Mouse (Mus musculus): ENCODE data around the gene Olfr411. TPM values are rescaled to one million over a fixed set of nuclear protein-coding genes. Genes with fewer than 3 reads are reported as not detected.
A peak's percentile ranks its signal among the peaks of the same experiment; 100 is the strongest.

Gene Olfr411
- polyA plus RNA-seq (2014; fragmentation: Nextera tagmentation; extraction: Ambion mirVana) = not detected in 2 replicates

GRCm38 (mm10) chr11:74352550-74352949, at the start of gene Olfr411:
TSS of gene Olfr411 (minus strand) at chr11:74352650.
- H3K9me3 ChIP-seq (replicated peaks; ENCODE audit: control insufficient read depth, low read length) = no peaks in the 10 kb centered on the region
- DNase-seq (ENCODE audit: low spot score) (no peak), ATAC-seq (replicated peaks; ENCODE audit: insufficient number of reproducible peaks, low FRiP score, low TSS enrichment, low read depth) (no peak)
- H3K27me3 ChIP-seq (ENCODE audit: control insufficient read depth, insufficient read depth, low read length) = no peaks in the 10 kb centered on the region
- 79% methylated on average over 3 of the region's 3 CpGs for WGBS
- no peaks in the 10 kb centered on the region for H3K36me3 ChIP-seq (replicated peaks; ENCODE audit: control insufficient read depth, insufficient read depth, low read depth, low read length)
- no peaks in the 10 kb centered on the region for H3K4me1 ChIP-seq (ENCODE audit: control insufficient read depth, insufficient read depth, low read length)
- no peak within 1 kb of the TSS for H3K4me2 ChIP-seq (ENCODE audit: low read depth, low read length)
- H3K4me3 ChIP-seq (ENCODE audit: low read depth, low read length) = no peak within 1 kb of the TSS
- no peak within 1 kb of the TSS for H3K9ac ChIP-seq (replicated peaks; ENCODE audit: low read length)
- no peak within 1 kb of the TSS for H3K27ac ChIP-seq (replicated peaks; ENCODE audit: low read depth, low read length)

GRCm38 (mm10) chr11:74402126-74402525, 49.7 kb upstream of the Olfr411 start:
- Histone ChIP-seq H3K4me1 (ENCODE audit: control insufficient read depth, insufficient read depth, low read length) (no peaks in the 10 kb centered on the region), H3K27me3 (ENCODE audit: control insufficient read depth, insufficient read depth, low read length) (no peaks in the 10 kb centered on the region), H3K27ac (replicated peaks; ENCODE audit: low read depth, low read length) (no peak overlapping the region), H3K4me2 (ENCODE audit: low read depth, low read length) (no peak overlapping the region), H3K4me3 (ENCODE audit: low read depth, low read length) (no peak overlapping the region), H3K36me3 (replicated peaks; ENCODE audit: control insufficient read depth, insufficient read depth, low read depth, low read length) (no peaks in the 10 kb centered on the region), H3K9ac (replicated peaks; ENCODE audit: low read length) (no peak overlapping the region), H3K9me3 (replicated peaks; ENCODE audit: control insufficient read depth, low read length) (no peaks in the 10 kb centered on the region)
- ATAC-seq (replicated peaks; ENCODE audit: insufficient number of reproducible peaks, low FRiP score, low TSS enrichment, low read depth) (no peak), DNase-seq (ENCODE audit: low spot score) (peak; percentile 35)
- WGBS = 46% methylated on average over 2 of the region's 2 CpGs

GRCm38 (mm10) chr11:74395583-74395982, 43.1 kb upstream of the Olfr411 start:
- Histone ChIP-seq H3K36me3 (replicated peaks; ENCODE audit: control insufficient read depth, insufficient read depth, low read depth, low read length) (no peaks in the 10 kb centered on the region), H3K4me2 (ENCODE audit: low read depth, low read length) (no peak overlapping the region), H3K9me3 (replicated peaks; ENCODE audit: control insufficient read depth, low read length) (no peaks in the 10 kb centered on the region), H3K27me3 (ENCODE audit: control insufficient read depth, insufficient read depth, low read length) (no peaks in the 10 kb centered on the region), H3K4me3 (ENCODE audit: low read depth, low read length) (no peak overlapping the region), H3K4me1 (ENCODE audit: control insufficient read depth, insufficient read depth, low read length) (no peaks in the 10 kb centered on the region), H3K27ac (replicated peaks; ENCODE audit: low read depth, low read length) (no peak overlapping the region), H3K9ac (replicated peaks; ENCODE audit: low read length) (no peak overlapping the region)
- 84% methylated on average over 18 of the region's 18 CpGs for WGBS
- no peak for ATAC-seq (replicated peaks; ENCODE audit: insufficient number of reproducible peaks, low FRiP score, low TSS enrichment, low read depth)
- DNase-seq (ENCODE audit: low spot score) = no peak

GRCm38 (mm10) chr11:74393489-74393888, 41.0 kb upstream of the Olfr411 start:
- no peak overlapping the region for H3K9ac ChIP-seq (replicated peaks; ENCODE audit: low read length)
- H3K36me3 ChIP-seq (replicated peaks; ENCODE audit: control insufficient read depth, insufficient read depth, low read depth, low read length) = no peaks in the 10 kb centered on the region
- no peak overlapping the region for H3K27ac ChIP-seq (replicated peaks; ENCODE audit: low read depth, low read length)
- H3K27me3 ChIP-seq (ENCODE audit: control insufficient read depth, insufficient read depth, low read length) = no peaks in the 10 kb centered on the region
- ATAC-seq (replicated peaks; ENCODE audit: insufficient number of reproducible peaks, low FRiP score, low TSS enrichment, low read depth) = no peak
- no peak overlapping the region for H3K4me2 ChIP-seq (ENCODE audit: low read depth, low read length)
- no peak overlapping the region for H3K4me3 ChIP-seq (ENCODE audit: low read depth, low read length)
- no peaks in the 10 kb centered on the region for H3K4me1 ChIP-seq (ENCODE audit: control insufficient read depth, insufficient read depth, low read length)
- H3K9me3 ChIP-seq (replicated peaks; ENCODE audit: control insufficient read depth, low read length) = no peaks in the 10 kb centered on the region
- DNase-seq (ENCODE audit: low spot score) = no peak
- WGBS = 73% methylated on average over 5 of the region's 5 CpGs

GRCm38 (mm10) chr11:74392903-74393302, 40.5 kb upstream of the Olfr411 start:
- WGBS = 75% methylated on average over 6 of the region's 6 CpGs
- Histone ChIP-seq H3K4me3 (ENCODE audit: low read depth, low read length) (no peak overlapping the region), H3K4me1 (ENCODE audit: control insufficient read depth, insufficient read depth, low read length) (no peaks in the 10 kb centered on the region), H3K36me3 (replicated peaks; ENCODE audit: control insufficient read depth, insufficient read depth, low read depth, low read length) (no peaks in the 10 kb centered on the region), H3K27ac (replicated peaks; ENCODE audit: low read depth, low read length) (no peak overlapping the region), H3K4me2 (ENCODE audit: low read depth, low read length) (no peak overlapping the region), H3K9me3 (replicated peaks; ENCODE audit: control insufficient read depth, low read length) (no peaks in the 10 kb centered on the region), H3K27me3 (ENCODE audit: control insufficient read depth, insufficient read depth, low read length) (no peaks in the 10 kb centered on the region), H3K9ac (replicated peaks; ENCODE audit: low read length) (no peak overlapping the region)
- no peak for ATAC-seq (replicated peaks; ENCODE audit: insufficient number of reproducible peaks, low FRiP score, low TSS enrichment, low read depth)
- DNase-seq (ENCODE audit: low spot score) = no peak

- H3K9ac ChIP-seq (replicated peaks; ENCODE audit: low read length) = no peak overlapping the region
- H3K4me3 ChIP-seq (ENCODE audit: low read depth, low read length) = no peak overlapping the region
- DNase-seq (ENCODE audit: low spot score) = no peak
- H3K36me3 ChIP-seq (replicated peaks; ENCODE audit: control insufficient read depth, insufficient read depth, low read depth, low read length) = no peaks in the 10 kb centered on the region
- no peaks in the 10 kb centered on the region for H3K4me1 ChIP-seq (ENCODE audit: control insufficient read depth, insufficient read depth, low read length)
- H3K4me2 ChIP-seq (ENCODE audit: low read depth, low read length) = no peak overlapping the region
- no peak for ATAC-seq (replicated peaks; ENCODE audit: insufficient number of reproducible peaks, low FRiP score, low TSS enrichment, low read depth)
- no peak overlapping the region for H3K27ac ChIP-seq (replicated peaks; ENCODE audit: low read depth, low read length)
- H3K27me3 ChIP-seq (ENCODE audit: control insufficient read depth, insufficient read depth, low read length) = no peaks in the 10 kb centered on the region
- WGBS = 85% methylated on average over 11 of the region's 11 CpGs
- no peaks in the 10 kb centered on the region for H3K9me3 ChIP-seq (replicated peaks; ENCODE audit: control insufficient read depth, low read length)
Observed at GRCm38 (mm10) chr11:74391899-74392298, 39.4 kb upstream of the Olfr411 start.

GRCm38 (mm10) chr11:74387203-74387602, 34.8 kb upstream of the Olfr411 start:
- no peaks in the 10 kb centered on the region for H3K36me3 ChIP-seq (replicated peaks; ENCODE audit: control insufficient read depth, insufficient read depth, low read depth, low read length)
- H3K27ac ChIP-seq (replicated peaks; ENCODE audit: low read depth, low read length) = no peak overlapping the region
- WGBS = 77% methylated on average over 5 of the region's 5 CpGs

GRCm38 (mm10) chr11:74385674-74386073, 33.2 kb upstream of the Olfr411 start:
- Histone ChIP-seq H3K4me1 (ENCODE audit: control insufficient read depth, insufficient read depth, low read length) (no peaks in the 10 kb centered on the region; the same call in 1 of the 2 replicates), H3K4me3 (ENCODE audit: low read depth, low read length) (no peak overlapping the region), H3K27ac (replicated peaks; ENCODE audit: low read depth, low read length) (no peak overlapping the region), H3K4me2 (ENCODE audit: low read depth, low read length) (no peak overlapping the region), H3K27me3 (ENCODE audit: control insufficient read depth, insufficient read depth, low read length) (no peaks in the 10 kb centered on the region), H3K9me3 (replicated peaks; ENCODE audit: control insufficient read depth, low read length) (no peaks in the 10 kb centered on the region), H3K9ac (replicated peaks; ENCODE audit: low read length) (no peak overlapping the region), H3K36me3 (replicated peaks; ENCODE audit: control insufficient read depth, insufficient read depth, low read depth, low read length) (no peaks in the 10 kb centered on the region)
- ATAC-seq (replicated peaks; ENCODE audit: insufficient number of reproducible peaks, low FRiP score, low TSS enrichment, low read depth) (no peak), DNase-seq (ENCODE audit: low spot score) (no peak)
- 68% methylated on average over 9 of the region's 9 CpGs for WGBS

More at GRCm38 (mm10) chr11:74387203-74387602, 34.8 kb upstream of the Olfr411 start:
- Histone ChIP-seq H3K4me3 (ENCODE audit: low read depth, low read length) (no peak overlapping the region), H3K9ac (replicated peaks; ENCODE audit: low read length) (no peak overlapping the region), H3K4me2 (ENCODE audit: low read depth, low read length) (no peak overlapping the region), H3K9me3 (replicated peaks; ENCODE audit: control insufficient read depth, low read length) (no peaks in the 10 kb centered on the region), H3K4me1 (ENCODE audit: control insufficient read depth, insufficient read depth, low read length) (no peaks in the 10 kb centered on the region; the same call in 1 of the 2 replicates), H3K27me3 (ENCODE audit: control insufficient read depth, insufficient read depth, low read length) (no peaks in the 10 kb centered on the region)
- no peak for ATAC-seq (replicated peaks; ENCODE audit: insufficient number of reproducible peaks, low FRiP score, low TSS enrichment, low read depth)
- no peak for DNase-seq (ENCODE audit: low spot score)
